Mouse (Mus musculus): ENCODE data around the gene Msln. TPM values are rescaled to one million over a fixed set of nuclear protein-coding genes. Genes with fewer than 3 reads are reported as not detected.

Gene Msln
- total and polyA plus RNA-seq, 3 experiments: not detected

DNA sequence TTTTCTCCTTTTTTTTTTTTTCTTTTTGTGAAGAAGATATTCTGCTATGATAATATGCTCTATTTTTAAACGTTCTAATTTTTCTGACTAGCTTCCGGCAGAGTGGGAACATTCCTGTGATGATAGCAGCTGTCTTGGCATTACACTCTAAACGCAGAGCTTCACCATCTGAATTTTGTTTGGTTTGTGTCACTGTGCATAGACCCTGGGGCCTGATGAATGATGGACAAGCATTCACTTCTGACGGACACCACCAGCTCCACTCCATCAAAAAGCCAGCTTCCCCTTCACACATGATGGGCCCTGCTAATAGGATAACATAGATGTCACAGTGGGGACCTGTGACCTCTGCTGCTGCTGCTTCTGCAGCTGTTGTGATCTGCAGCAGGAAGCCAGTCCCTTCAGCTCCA lies 7.4 kb upstream of the Msln start:
- TF ChIP-seq CHD2 (IDR thresholded peaks at IDR 0.05; ENCODE audit: low read length) (no peak), SIN3A (IDR thresholded peaks at IDR 0.05; ENCODE audit: low read length) (no peak), IRF4 (IDR thresholded peaks at IDR 0.05; ENCODE audit: low read depth, low read length) (no peak), SMC3 (IDR thresholded peaks at IDR 0.05; ENCODE audit: low read depth, low read length) (no peak), CHD1 (IDR thresholded peaks at IDR 0.05; ENCODE audit: low read depth, low read length) (no peak), BHLHE40 (IDR thresholded peaks at IDR 0.05; ENCODE audit: low read depth, low read length) (no peak), MYC (IDR thresholded peaks at IDR 0.05; ENCODE audit: low read depth, low read length) (no peak), USF2 (conservative IDR thresholded peaks at IDR 0.05; ENCODE audit: low read depth, low read length) (no peak), JUND (conservative IDR thresholded peaks at IDR 0.05; ENCODE audit: low read depth, low read length) (no peak), ZKSCAN1 (IDR thresholded peaks at IDR 0.05; ENCODE audit: borderline replicate concordance, low read depth, low read length) (no peak), EP300 (IDR thresholded peaks at IDR 0.05; ENCODE audit: low read length) (no peak), RAD21 (IDR thresholded peaks at IDR 0.05; ENCODE audit: low read depth, low read length) (no peak)
- no peak overlapping the region for H3K4me2 ChIP-seq (ENCODE audit: insufficient read depth, low read depth, poor library complexity, severe bottlenecking)
- H3K9me3 ChIP-seq (replicated peaks; ENCODE audit: low read length): no peaks in the 10 kb centered on the region
- DNase-seq (ENCODE audit: extremely low read depth): no peak
- H3K9ac ChIP-seq (ENCODE audit: insufficient read depth, low read depth): no peak overlapping the region
- no peaks in the 10 kb centered on the region for H3K79me2 ChIP-seq (replicated peaks; ENCODE audit: control insufficient read depth, extremely low read depth, insufficient read depth, poor library complexity, severe bottlenecking)
- dilution Hi-C loops (cut with MboI; ENCODE audit: extremely low pct_ligation_motif_present, extremely low pct_unique_long_range_greater_than_20kb, low sequenced_read_pairs) (no loop called here), in situ Hi-C loops (cut with MboI; ENCODE audit: low pct_ligation_motif_present, low pct_unique_long_range_greater_than_20kb, low sequenced_read_pairs) (no loop called here)
- H3K4me1 ChIP-seq (ENCODE audit: control insufficient read depth in 1 of 2, insufficient read depth in 2 of 2): no peaks in the 10 kb centered on the region
- H3K4me3 ChIP-seq (replicated peaks in 1 of 3; ENCODE audit: low read depth in 2 of 3, low read length in 2 of 3, poor library complexity in 1 of 3): no peak overlapping the region
- H3K36me3 ChIP-seq (replicated peaks in 1 of 2; ENCODE audit: control insufficient read depth in 1 of 2, insufficient read depth in 1 of 2, low read length in 1 of 2): no peaks in the 10 kb centered on the region
- no peak overlapping the region for H3K27ac ChIP-seq (ENCODE audit: insufficient read depth, low read depth)
- peaks cover 84% of the 10 kb centered on the region for H3K27me3 ChIP-seq (replicated peaks)

- in situ Hi-C loops (cut with MboI; ENCODE audit: low pct_ligation_motif_present, low pct_unique_long_range_greater_than_20kb, low sequenced_read_pairs): no loop called here
Measured at GRCm38 (mm10) chr17:25760148-25760547, 6.0 kb upstream of the Msln start.

GRCm38 (mm10) chr17:25757691-25758090 lies 3.5 kb upstream of the Msln start:
- Histone ChIP-seq H3K27ac (ENCODE audit: insufficient read depth, low read depth) (no peak overlapping the region), H3K27me3 (replicated peaks) (peaks cover 97% of the 10 kb centered on the region), H3K4me3 (replicated peaks in 1 of 3; ENCODE audit: low read depth in 2 of 3, low read length in 2 of 3, poor library complexity in 1 of 3) (no peak overlapping the region), H3K79me2 (replicated peaks; ENCODE audit: control insufficient read depth, extremely low read depth, insufficient read depth, poor library complexity, severe bottlenecking) (no peaks in the 10 kb centered on the region), H3K9me3 (replicated peaks; ENCODE audit: low read length) (no peaks in the 10 kb centered on the region), H3K36me3 (replicated peaks in 1 of 2; ENCODE audit: control insufficient read depth in 1 of 2, insufficient read depth in 1 of 2, low read length in 1 of 2) (no peaks in the 10 kb centered on the region), H3K4me2 (ENCODE audit: insufficient read depth, low read depth, poor library complexity, severe bottlenecking) (no peak overlapping the region), H3K4me1 (ENCODE audit: control insufficient read depth in 1 of 2, insufficient read depth in 2 of 2) (no peaks in the 10 kb centered on the region), H3K9ac (ENCODE audit: insufficient read depth, low read depth) (no peak overlapping the region)
- dilution Hi-C loops (cut with MboI; ENCODE audit: extremely low pct_ligation_motif_present, extremely low pct_unique_long_range_greater_than_20kb, low sequenced_read_pairs): no loop called here
- in situ Hi-C loops (cut with MboI; ENCODE audit: low pct_ligation_motif_present, low pct_unique_long_range_greater_than_20kb, low sequenced_read_pairs): no loop called here
- DNase-seq (ENCODE audit: extremely low read depth): no peak
- TF ChIP-seq MEF2A (IDR thresholded peaks at IDR 0.05; ENCODE audit: borderline replicate concordance, low read depth, low read length): no peak
- TF ChIP-seq PAX5 (IDR thresholded peaks at IDR 0.05; ENCODE audit: low read length): no peak
- no peak for TF ChIP-seq HCFC1 (IDR thresholded peaks at IDR 0.05; ENCODE audit: low read depth, low read length)
- TF ChIP-seq ZC3H11A (IDR thresholded peaks at IDR 0.05; ENCODE audit: low read depth, low read length): no peak
- TF ChIP-seq MYC (IDR thresholded peaks at IDR 0.05; ENCODE audit: low read depth, low read length): no peak
- TF ChIP-seq USF1 (IDR thresholded peaks at IDR 0.05; ENCODE audit: low read depth, low read length): no peak
- no peak for TF ChIP-seq JUN (IDR thresholded peaks at IDR 0.05; ENCODE audit: insufficient read depth, low read depth, low read length)
- no peak for TF ChIP-seq RCOR1 (conservative IDR thresholded peaks at IDR 0.05; ENCODE audit: low read depth, low read length)
- no peak for TF ChIP-seq NRF1 (IDR thresholded peaks at IDR 0.05; ENCODE audit: low read depth, low read length)
- no peak for TF ChIP-seq RAD21 (IDR thresholded peaks at IDR 0.05; ENCODE audit: low read depth, low read length)
- TF ChIP-seq USF2 (conservative IDR thresholded peaks at IDR 0.05; ENCODE audit: low read depth, low read length): no peak
- TF ChIP-seq CHD2 (IDR thresholded peaks at IDR 0.05; ENCODE audit: low read length): no peak
- TF ChIP-seq SIN3A (IDR thresholded peaks at IDR 0.05; ENCODE audit: low read length): no peak
- TF ChIP-seq MXI1 (IDR thresholded peaks at IDR 0.05; ENCODE audit: low read depth, low read length): no peak
- no peak for TF ChIP-seq POLR2A (IDR thresholded peaks at IDR 0.05; ENCODE audit: low read depth, low read length)
- no peak for TF ChIP-seq BHLHE40 (IDR thresholded peaks at IDR 0.05; ENCODE audit: low read depth, low read length)
- no peak for TF ChIP-seq TCF12 (IDR thresholded peaks at IDR 0.05; ENCODE audit: low read depth, low read length)
- TF ChIP-seq ZKSCAN1 (IDR thresholded peaks at IDR 0.05; ENCODE audit: borderline replicate concordance, low read depth, low read length): no peak
- TF ChIP-seq NELFE (IDR thresholded peaks at IDR 0.05; ENCODE audit: low read depth, low read length): no peak
- TF ChIP-seq TBP (conservative IDR thresholded peaks at IDR 0.05; ENCODE audit: low read depth, low read length): no peak

More at GRCm38 (mm10) chr17:25760148-25760547, 6.0 kb upstream of the Msln start:
- Histone ChIP-seq H3K4me2 (ENCODE audit: insufficient read depth, low read depth, poor library complexity, severe bottlenecking) (no peak overlapping the region), H3K4me3 (replicated peaks in 1 of 3; ENCODE audit: low read depth in 2 of 3, low read length in 2 of 3, poor library complexity in 1 of 3) (no peak overlapping the region), H3K9me3 (replicated peaks; ENCODE audit: low read length) (no peaks in the 10 kb centered on the region), H3K4me1 (ENCODE audit: control insufficient read depth in 1 of 2, insufficient read depth in 2 of 2) (no peaks in the 10 kb centered on the region), H3K9ac (ENCODE audit: insufficient read depth, low read depth) (no peak overlapping the region), H3K79me2 (replicated peaks; ENCODE audit: control insufficient read depth, extremely low read depth, insufficient read depth, poor library complexity, severe bottlenecking) (no peaks in the 10 kb centered on the region), H3K36me3 (replicated peaks in 1 of 2; ENCODE audit: control insufficient read depth in 1 of 2, insufficient read depth in 1 of 2, low read length in 1 of 2) (no peaks in the 10 kb centered on the region), H3K27ac (ENCODE audit: insufficient read depth, low read depth) (no peak overlapping the region), H3K27me3 (replicated peaks) (peaks cover 86% of the 10 kb centered on the region)
- dilution Hi-C loops (cut with MboI; ENCODE audit: extremely low pct_ligation_motif_present, extremely low pct_unique_long_range_greater_than_20kb, low sequenced_read_pairs): no loop called here
- DNase-seq (ENCODE audit: extremely low read depth): no peak
- no peak for TF ChIP-seq PAX5 (IDR thresholded peaks at IDR 0.05; ENCODE audit: low read length)
- no peak for TF ChIP-seq ETS1 (conservative IDR thresholded peaks at IDR 0.05; ENCODE audit: low read depth, low read length)
- TF ChIP-seq SMC3 (IDR thresholded peaks at IDR 0.05; ENCODE audit: low read depth, low read length): no peak
- TF ChIP-seq BHLHE40 (IDR thresholded peaks at IDR 0.05; ENCODE audit: low read depth, low read length): no peak
- no peak for TF ChIP-seq MAFK (IDR thresholded peaks at IDR 0.05; ENCODE audit: insufficient replicate concordance, low read length)
- no peak for TF ChIP-seq HCFC1 (IDR thresholded peaks at IDR 0.05; ENCODE audit: low read depth, low read length)

All from CH12.LX (cell line).